Mouse (Mus musculus) MN1 (cell line): ENCODE data around the gene St6gal1.

Experiments
- DNase-seq: peaks from one replicate; pipeline ENCODE4 v3.0.0-alpha.2; 2016; ENCODE audit warnings: low spot score

Gene St6gal1

GRCm38 (mm10) chr16:23337317-23337716 lies 112.8 kb downstream of the St6gal1 start:
- no peak for DNase-seq

- no peak for DNase-seq
Observed at GRCm38 (mm10) chr16:23341254-23341653, 116.7 kb downstream of the St6gal1 start.

GRCm38 (mm10) chr16:23350802-23351201 lies 126.3 kb downstream of the St6gal1 start:
- DNase-seq = no peak

GRCm38 (mm10) chr16:23361031-23361430 lies 136.5 kb downstream of the St6gal1 start:
- no peak for DNase-seq

GRCm38 (mm10) chr16:23361434-23361970 lies 137.0 kb downstream of the St6gal1 start:
- no peak for DNase-seq

GRCm38 (mm10) chr16:23364328-23364990 lies 139.9 kb downstream of the St6gal1 start:
- DNase-seq = no peak

- DNase-seq = no peak
Observed at GRCm38 (mm10) chr16:23369124-23369523, 144.6 kb downstream of the St6gal1 start.

- DNase-seq = no peak
Observed at GRCm38 (mm10) chr16:23370724-23371123, 146.2 kb downstream of the St6gal1 start.

- DNase-seq = no peak
Observed at GRCm38 (mm10) chr16:23372340-23372739, 147.8 kb downstream of the St6gal1 start.

- no peak for DNase-seq
Observed at GRCm38 (mm10) chr16:23374068-23374467, 149.5 kb downstream of the St6gal1 start.

GRCm38 (mm10) chr16:23374938-23375337 lies 150.4 kb downstream of the St6gal1 start:
- DNase-seq = no peak

GRCm38 (mm10) chr16:23376189-23376588 lies 151.6 kb downstream of the St6gal1 start:
- no peak for DNase-seq

GRCm38 (mm10) chr16:23379536-23380230 lies 155.1 kb downstream of the St6gal1 start:
- no peak for DNase-seq

- DNase-seq = no peak
Observed at GRCm38 (mm10) chr16:23384304-23384703, 159.8 kb downstream of the St6gal1 start.

GRCm38 (mm10) chr16:23397931-23398330 lies 173.4 kb downstream of the St6gal1 start:
- no peak for DNase-seq

- DNase-seq = no peak
Observed at GRCm38 (mm10) chr16:23401463-23401862, 176.9 kb downstream of the St6gal1 start.

- DNase-seq = no peak
Observed at GRCm38 (mm10) chr16:23401959-23402358, 177.4 kb downstream of the St6gal1 start.

GRCm38 (mm10) chr16:23403008-23403755 lies 178.6 kb downstream of the St6gal1 start:
- peak; percentile 72 for DNase-seq
